Mouse (Mus musculus): ENCODE results near the gene Gm10037.

The Gm10037 gene

DNA sequence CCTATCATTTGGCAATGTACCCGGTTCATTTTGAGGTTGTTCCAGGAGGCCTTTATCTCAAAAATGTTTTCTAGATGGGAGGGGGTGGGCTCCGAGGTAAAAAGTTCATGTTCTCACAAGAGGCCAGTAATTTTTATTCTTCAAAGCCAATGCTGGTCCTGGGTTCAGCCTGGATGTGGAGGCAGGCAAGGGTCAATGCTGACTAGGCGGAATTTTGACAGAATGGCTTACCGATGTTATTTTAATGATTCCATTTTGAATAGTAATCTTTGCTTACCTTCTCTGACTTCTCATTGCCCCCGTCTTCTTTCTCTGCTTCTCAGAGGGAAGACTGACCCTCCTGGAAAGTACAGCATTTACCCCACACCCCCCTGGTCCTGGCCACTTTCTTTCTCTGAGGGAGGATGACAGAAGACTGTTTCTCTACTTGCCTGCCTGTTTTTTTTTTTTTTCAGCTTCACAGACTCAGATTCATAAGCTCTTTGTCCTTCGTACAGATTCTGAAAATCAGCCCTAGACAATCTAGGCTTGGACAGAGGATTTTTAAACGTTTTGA, 45.9 kb downstream of the Gm10037 start:
- DNase-seq (ENCODE audit: low spot score in 2 of 2) = no peak

DNA sequence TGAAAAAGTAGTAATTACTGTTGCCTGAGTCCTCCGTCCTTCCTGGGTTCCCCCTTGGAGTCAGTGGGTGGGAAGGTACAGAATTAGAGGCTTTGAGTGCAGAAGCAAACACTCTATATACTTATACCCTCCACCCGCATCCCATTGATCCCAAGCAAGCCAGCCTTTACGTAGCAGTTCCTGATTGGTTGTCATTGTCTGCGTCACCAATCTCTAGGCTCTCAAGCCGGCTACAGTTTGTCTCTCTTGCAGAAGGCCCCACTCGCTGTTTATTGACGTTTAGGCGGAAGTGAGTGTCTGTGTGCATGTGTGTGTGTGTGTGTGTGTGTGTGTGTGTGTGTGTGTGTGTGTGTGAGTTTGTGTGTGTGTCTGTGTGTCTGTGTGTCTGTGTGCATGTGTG, 53.1 kb downstream of the Gm10037 start:
- no peak for DNase-seq (ENCODE audit: low spot score in 2 of 2)
